In genomic region chr1:37272464-37272863, GRCm38 (mm10) we compare ENCODE assay signal across 8 mouse cellular contexts. TPM values are rescaled to one million over a fixed set of nuclear protein-coding genes. Genes with fewer than 3 reads are reported as not detected.
DNase-seq lines count a peak whose midpoint lies in the region; ATAC-seq lines count a peak whose summit lies in the region.

No protein-coding gene starts in this region.

- DNase-seq in urinary bladder, adult 18-20 months (ENCODE audit: low spot score in 2 of 2): peak; percentile 15 to 37
- DNase-seq in urinary bladder, postnatal 4 days (ENCODE audit: low spot score in 2 of 2): no peak
- DNase-seq in cerebellum, adult 11 months: peak; percentile 52
- peak; percentile 79 for DNase-seq in forelimb bud, embryonic 11.5 days (ENCODE audit: low read depth, low spot score)
- peak; percentile 56 to 72 for DNase-seq in left cerebral cortex, adult 18-20 months (ENCODE audit: low spot score in 2 of 2)
- DNase-seq in midbrain, embryonic 11.5 days (ENCODE audit: low spot score, missing footprints): peak; percentile 94
- peak; percentile 35 to 71 for DNase-seq in spleen, postnatal 4 days (ENCODE audit: low spot score in 2 of 2)

- no peak overlapping the region for H3K4me2 ChIP-seq in hindbrain, embryonic 16.5 days (ENCODE audit: low read length)
- no peak overlapping the region for H3K4me2 ChIP-seq in midbrain, embryonic 11.5 days

- no peaks in the 10 kb centered on the region for H3K4me1 ChIP-seq in hindbrain, embryonic 16.5 days (ENCODE audit: control insufficient read depth, insufficient read depth, low read depth, low read length)
- no peaks in the 10 kb centered on the region for H3K4me1 ChIP-seq in midbrain, embryonic 11.5 days (ENCODE audit: control insufficient read depth, insufficient read depth, low read length)

- peak; percentile 60; the same call in 1 of the 2 replicates for ATAC-seq in hindbrain, embryonic 16.5 days
- ATAC-seq in midbrain, embryonic 11.5 days (ENCODE audit: low FRiP score): 0 out of 2 replicates have a peak, but pooled peaks have one; percentile 33

- no peaks in the 10 kb centered on the region for H3K27me3 ChIP-seq in hindbrain, embryonic 16.5 days (replicated peaks; ENCODE audit: control insufficient read depth, insufficient read depth, low read length)
- H3K27me3 ChIP-seq in midbrain, embryonic 11.5 days (ENCODE audit: control insufficient read depth, insufficient read depth, low read length): no peaks in the 10 kb centered on the region

- H3K4me3 ChIP-seq in hindbrain, embryonic 16.5 days (ENCODE audit: low read length): no peak overlapping the region
- no peak overlapping the region for H3K4me3 ChIP-seq in midbrain, embryonic 11.5 days (ENCODE audit: low read depth, low read length)

- H3K27ac ChIP-seq in hindbrain, embryonic 16.5 days (ENCODE audit: low read depth, low read length): no peak overlapping the region
- no peak overlapping the region for H3K27ac ChIP-seq in midbrain, embryonic 11.5 days (ENCODE audit: low read depth, low read length)

- WGBS in hindbrain, embryonic 16.5 days: 9% methylated on average over 7 of the region's 7 CpGs
- WGBS in midbrain, embryonic 11.5 days: 9% methylated on average over 7 of the region's 7 CpGs

- H3K9me3 ChIP-seq in hindbrain, embryonic 16.5 days (ENCODE audit: control insufficient read depth, low read length): no peaks in the 10 kb centered on the region
- no peaks in the 10 kb centered on the region for H3K9me3 ChIP-seq in midbrain, embryonic 11.5 days (ENCODE audit: control insufficient read depth, low read length)

- H3K36me3 ChIP-seq in hindbrain, embryonic 16.5 days (ENCODE audit: control insufficient read depth, insufficient read depth, low read length): no peaks in the 10 kb centered on the region
- no peaks in the 10 kb centered on the region for H3K36me3 ChIP-seq in midbrain, embryonic 11.5 days (ENCODE audit: control insufficient read depth, insufficient read depth, low read length)

- no peak overlapping the region for H3K9ac ChIP-seq in hindbrain, embryonic 16.5 days (ENCODE audit: low read depth, low read length)
- H3K9ac ChIP-seq in midbrain, embryonic 11.5 days (ENCODE audit: low read length): no peak overlapping the region

RNA-seq across cellular contexts. Expression of gene Inpp4a, which starts 27.2 kb away (rescaled TPM):
- 74.5 and 74.9 TPM in 2 replicates for polyA plus RNA-seq in hindbrain, embryonic 16.5 days (2015; fragmentation: Nextera tagmentation; extraction: Ambion mirVana)
- total RNA-seq in left cerebral cortex, adult 18-20 months (2021): 100 to 1,000 TPM; 212 to 215 TPM
- polyA plus RNA-seq in midbrain, embryonic 11.5 days (2014; fragmentation: Nextera tagmentation; extraction: Ambion mirVana): 19.5 and 20.7 TPM in 2 replicates

RNA-seq across cellular contexts. Expression of gene Cnga3, which starts 58.2 kb away (rescaled TPM):
- 0.12 and 0.20 TPM in 2 replicates for polyA plus RNA-seq in hindbrain, embryonic 16.5 days (2015; fragmentation: Nextera tagmentation; extraction: Ambion mirVana)
- under 1 TPM in 1 of 2 experiments, not detected in 1; 0.12 TPM for total RNA-seq in left cerebral cortex, adult 18-20 months (2021)
- polyA plus RNA-seq in midbrain, embryonic 11.5 days (2014; fragmentation: Nextera tagmentation; extraction: Ambion mirVana): not detected in 2 replicates

Comparison
In these comparisons a context has a peak if more than half of its experiments do, and no peak if none do; other contexts are left out.
1. DNase-seq: peak in urinary bladder, adult 18-20 months (2 of 2), cerebellum, adult 11 months (single experiment), forelimb bud, embryonic 11.5 days (single experiment), left cerebral cortex, adult 18-20 months (2 of 2), midbrain, embryonic 11.5 days (single experiment) and spleen, postnatal 4 days (2 of 2); none in urinary bladder, postnatal 4 days (0 of 2).